Mouse (Mus musculus) E14TG2a.4 (cell line): Measurements from ENCODE around the gene Cdk5r1.

Experiments
- CTCF ChIP-seq: conservative IDR thresholded peaks from 2 replicates; pipeline ENCODE4 v1.5.1; 2014; ENCODE audit warnings: low read length
- NANOG ChIP-seq: IDR thresholded peaks from 2 replicates; pipeline ENCODE4 v1.6.1; 2014; ENCODE audit warnings: borderline replicate concordance, low read length, mixed read lengths
- POU5F1 ChIP-seq: IDR thresholded peaks from 2 replicates; pipeline ENCODE4 v1.6.1; 2014; ENCODE audit warnings: low read length, borderline replicate concordance

GRCm38 (mm10) chr11:80506483-80506882 lies 29.7 kb downstream of the Cdk5r1 start:
- no peak for TF ChIP-seq CTCF
- no peak for TF ChIP-seq POU5F1
- TF ChIP-seq NANOG = no peak
